Mouse (Mus musculus): ENCODE data around the gene Lrrc10.
A peak's percentile ranks its signal among the peaks of the same experiment; 100 is the strongest.

Lrrc10 gene

DNA sequence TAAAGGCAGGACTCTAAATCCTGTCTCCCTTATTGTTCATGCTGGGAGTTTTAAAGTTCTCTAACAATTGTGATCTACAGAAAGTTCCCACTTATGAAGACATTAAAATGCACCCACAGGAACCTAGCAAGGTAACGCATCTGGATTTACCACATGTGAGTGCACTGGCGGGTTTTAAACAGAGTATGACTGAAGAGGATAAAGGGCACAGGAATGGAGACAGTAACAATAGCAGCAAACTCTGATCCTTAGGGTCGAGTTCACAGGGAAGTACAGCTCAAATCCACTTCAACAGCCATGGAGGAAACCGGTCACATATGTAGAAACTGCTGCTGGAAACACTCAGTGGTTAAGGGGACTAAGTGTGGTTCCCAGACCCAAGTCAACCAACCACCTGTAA lies 4.1 kb downstream of the Lrrc10 start:
- DNase-seq, result no peak

DNA sequence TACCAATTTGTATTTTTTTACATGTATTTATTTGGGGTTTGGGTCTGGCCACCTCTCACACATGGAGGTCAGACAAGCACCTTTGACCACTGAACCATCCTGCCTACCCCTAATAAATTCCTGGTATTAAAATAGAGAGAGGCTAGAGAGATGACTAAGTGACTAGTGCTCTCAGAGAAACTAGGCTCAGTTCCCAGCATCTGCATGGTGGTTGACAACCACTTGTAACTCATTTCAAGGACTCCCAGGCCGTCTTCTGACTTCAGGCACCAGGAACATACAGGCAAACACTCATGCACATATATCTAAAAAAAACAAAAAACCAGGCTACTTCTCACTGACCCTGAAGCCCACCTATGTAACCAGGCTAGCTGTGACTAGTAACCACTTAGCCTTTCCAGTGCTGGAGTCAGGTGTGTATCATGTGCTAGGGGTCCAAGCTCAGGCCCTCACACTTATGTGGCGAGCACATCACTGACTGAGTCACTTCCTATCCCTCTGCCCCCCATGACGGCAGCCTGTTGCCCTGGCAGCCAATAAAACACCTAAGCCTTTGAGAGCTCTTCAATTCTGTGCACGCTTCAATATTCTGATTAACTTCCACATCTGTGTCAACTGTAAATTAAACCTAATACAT lies 4.9 kb downstream of the Lrrc10 start:
- peak; percentile 9 for DNase-seq

DNA sequence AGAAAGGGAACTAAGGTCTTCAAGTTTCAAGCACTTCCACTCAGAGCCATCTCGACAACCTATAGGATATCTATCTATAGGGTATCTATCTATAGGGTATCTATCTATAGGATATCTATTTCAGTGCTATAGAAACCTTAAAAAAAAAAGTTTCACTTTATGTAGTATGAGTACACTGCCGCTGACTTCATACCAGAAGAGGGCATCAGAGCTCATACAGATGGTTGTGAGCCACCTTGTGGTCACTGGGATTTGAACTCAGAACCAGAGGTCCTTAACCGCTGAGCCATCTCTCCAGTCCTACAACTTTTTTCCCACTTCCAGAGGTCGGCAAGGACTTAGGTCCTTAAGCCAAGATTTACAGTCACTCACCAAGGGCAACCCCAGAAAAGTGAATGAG lies 10.5 kb downstream of the Lrrc10 start:
- no peak for DNase-seq

DNA sequence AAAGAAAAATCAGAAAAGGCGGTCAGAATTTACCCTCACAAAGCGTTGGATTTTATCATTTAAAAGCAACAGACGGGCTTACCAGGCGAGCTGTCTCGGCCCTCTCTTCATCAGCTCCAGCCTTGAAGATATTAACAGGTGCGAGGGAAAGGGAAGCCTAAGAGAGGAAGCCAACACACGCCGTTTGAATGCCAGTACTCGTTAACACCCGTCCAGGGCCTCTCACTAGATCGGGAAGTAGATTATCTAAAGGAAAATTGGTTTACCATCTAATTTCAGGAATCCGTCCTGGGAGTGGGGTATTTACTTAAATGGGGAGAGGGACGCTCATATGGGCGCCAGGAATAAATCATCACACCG lies 17.7 kb downstream of the Lrrc10 start:
- DNase-seq, result no peak

DNA sequence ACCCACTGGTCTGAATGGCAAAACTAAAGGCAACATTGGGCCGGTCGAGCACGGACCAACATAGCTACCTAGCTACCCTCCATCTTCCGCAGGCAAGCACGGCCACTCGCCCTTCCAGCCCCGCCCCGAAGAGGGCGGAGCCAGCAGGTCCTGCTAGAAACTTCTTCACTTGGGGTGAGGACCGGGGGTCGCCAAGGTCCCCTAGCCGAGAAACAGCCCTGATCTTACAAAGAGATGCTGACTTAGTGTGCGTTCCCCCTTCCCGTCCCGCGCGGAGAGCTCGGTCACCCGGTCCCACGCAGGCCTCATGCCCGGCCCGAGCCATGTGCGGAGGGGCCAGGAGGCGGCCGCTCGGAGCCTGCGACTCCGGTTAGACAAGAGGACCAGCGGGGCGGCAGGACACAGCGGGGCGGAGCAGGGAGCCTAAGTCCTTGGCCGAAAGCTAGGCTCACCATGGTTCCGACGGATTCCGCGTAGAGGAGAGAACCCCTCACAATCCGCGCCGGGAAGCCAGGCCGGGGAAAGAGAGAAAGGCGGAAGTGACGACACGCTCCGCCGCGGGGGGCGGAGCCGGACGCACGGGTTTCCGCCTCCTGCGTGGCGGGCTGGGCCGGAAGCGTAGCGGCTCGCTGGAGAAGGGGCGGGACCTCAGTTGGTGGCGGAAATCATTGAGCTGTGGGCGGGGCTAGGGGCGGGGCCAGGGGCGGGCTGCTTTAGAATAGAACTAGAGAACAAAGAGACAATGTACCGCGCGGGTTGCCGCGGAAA lies 18.3 kb downstream of the Lrrc10 start, which contains the start of gene Cct2:
TSS of gene Cct2 (minus strand) at position 561 of the 768 bp plus-strand sequence.
- DNase-seq, result peak; percentile 94

DNA sequence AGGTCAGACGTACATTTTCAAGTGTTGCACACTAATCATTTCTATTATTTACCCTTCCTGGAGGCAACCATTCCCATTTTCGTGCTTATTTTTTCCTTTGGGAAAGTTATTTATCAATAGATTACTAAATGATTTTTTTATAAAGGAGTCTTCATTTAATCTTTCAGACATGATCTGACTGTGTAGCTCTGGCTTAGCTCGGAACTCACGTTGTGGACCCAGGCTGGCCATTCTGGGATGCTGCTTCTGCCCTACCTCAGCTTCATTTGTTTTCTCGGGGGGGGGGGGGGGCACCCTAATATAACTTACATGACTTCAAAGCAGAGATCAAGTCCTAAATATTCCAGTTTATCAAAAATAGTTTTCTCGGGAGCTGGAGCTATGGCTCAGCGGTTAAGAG lies 18.9 kb downstream of the Lrrc10 start:
- no peak for DNase-seq

DNA sequence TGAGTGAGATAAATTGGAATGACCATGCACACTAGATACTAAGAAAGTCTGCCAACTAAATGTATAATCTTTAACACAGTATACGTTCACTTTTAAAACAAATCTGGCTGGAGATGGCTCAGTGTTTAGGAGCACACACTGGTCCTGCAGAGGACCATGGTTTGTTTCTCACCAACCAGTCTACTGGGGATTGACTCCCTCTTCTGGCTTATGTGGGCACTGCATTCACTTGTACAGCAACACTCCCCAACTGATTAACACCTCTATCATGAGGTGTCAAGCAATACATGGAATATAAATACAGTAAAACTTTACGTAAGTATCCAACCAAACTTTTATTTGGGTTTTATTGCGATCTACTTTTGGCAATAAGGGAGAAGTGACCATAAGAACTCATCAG lies 24.0 kb downstream of the Lrrc10 start:
- DNase-seq, result no peak

DNA sequence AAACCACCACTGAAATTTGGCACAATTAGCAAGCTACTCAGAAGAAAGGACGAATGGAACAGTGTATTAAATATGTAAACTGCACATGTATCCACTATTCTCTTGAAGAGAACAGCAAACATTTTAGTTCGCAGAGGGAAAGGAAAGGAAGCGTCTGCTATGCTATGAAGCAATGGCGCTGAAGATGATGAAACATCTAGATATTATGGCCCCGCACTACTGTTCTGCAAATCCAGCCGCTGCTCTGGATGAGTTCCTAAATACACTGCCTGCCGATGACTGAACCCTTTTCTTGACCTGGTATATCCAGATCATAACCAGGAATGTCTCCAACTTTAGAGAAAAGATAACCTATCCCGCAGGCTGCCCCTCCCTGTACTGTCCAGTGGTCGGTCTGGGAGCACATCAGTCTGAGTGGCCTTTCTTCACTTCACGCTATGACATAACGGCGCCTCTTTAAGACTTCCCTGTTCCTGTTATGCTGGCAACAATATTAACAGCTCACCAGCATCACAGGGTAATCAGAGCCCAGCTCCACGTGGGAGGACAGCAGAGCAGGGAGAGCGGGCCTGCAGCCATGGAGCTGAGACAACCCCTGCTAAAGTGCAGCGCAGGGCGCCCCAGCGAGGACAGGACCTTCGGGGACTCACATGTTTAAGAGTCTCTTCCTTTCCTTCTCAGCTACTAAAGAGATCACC lies 27.2 kb downstream of the Lrrc10 start:
- peak; percentile 26 for DNase-seq

DNA sequence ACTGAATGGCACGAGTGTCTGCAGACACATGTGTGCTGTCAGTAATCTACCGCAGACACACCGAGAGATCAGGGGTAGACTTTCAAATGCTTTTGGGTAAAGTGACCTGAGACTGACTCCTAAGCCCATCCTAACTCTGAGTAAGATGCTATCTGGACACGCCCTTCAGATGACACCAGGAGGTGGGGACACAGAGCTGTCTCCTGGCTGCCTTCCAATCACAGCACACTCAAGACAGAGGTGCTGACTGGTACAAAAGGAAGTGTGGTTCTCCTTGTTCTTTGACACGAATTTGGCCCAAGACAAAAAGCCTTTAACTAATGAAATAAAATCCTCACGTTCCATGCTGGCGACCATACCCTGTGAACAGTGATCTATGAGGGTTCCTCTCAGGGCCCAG lies 28.0 kb downstream of the Lrrc10 start:
- DNase-seq, result no peak

DNA sequence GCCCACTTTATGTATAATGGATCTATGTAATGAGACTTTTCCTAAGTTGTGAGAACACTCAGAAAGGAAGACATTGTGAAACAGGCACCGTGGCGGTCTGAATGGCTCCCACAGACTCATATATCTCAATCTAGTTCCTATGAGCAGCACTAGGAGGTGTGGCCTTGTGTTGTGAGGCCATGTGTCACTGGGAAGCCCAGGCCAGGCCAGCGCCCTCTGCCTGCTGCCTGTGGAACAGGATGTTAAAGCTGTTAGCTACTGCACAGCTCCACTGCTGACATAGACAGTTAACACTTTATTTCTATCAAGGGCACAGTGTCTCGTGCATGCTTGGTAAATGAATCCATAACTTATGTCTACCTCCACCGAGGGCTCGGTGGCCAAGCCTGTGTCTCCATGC lies 33.1 kb downstream of the Lrrc10 start:
- DNase-seq, result peak; percentile 63

DNA sequence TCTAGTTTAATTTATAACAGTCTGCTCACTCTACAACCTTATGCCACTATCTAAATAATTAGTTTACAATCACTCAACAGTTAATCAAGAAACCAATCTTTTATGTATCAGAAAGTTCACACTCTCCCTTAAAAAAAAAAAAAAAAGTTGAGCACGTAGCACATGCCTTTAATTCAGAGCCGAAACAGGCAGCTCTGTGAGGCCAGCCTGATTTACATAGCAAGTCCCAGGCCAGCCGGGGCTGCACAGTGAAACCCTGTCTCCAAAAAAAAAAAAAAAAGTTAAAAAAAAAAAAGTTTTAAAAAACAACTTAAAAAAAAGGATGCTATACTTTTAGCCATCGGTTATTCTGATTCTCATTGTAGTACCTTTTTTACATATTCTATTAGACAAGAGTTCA lies 36.2 kb downstream of the Lrrc10 start:
- DNase-seq, result no peak

DNA sequence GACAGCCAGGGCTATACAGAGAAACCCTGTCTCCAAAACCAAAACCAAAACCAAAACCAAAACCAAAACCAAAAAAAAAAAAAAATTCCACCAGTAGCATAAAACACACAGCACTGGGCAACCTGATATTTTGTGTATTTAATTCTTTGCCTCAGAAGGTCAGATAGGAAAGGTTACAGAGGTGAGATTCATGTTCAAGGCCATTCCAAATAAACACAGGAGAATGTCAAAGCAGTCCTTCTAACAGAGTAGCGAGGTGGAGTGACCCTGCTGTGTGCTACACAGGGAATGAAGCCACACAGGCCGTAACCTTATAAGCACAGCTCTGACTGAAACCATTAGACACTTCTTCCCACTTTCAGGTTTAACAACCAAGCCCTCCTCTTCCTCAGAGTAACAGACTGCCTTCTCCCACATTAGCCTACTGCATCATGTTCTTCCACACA lies 36.8 kb downstream of the Lrrc10 start:
- no peak for DNase-seq

DNA sequence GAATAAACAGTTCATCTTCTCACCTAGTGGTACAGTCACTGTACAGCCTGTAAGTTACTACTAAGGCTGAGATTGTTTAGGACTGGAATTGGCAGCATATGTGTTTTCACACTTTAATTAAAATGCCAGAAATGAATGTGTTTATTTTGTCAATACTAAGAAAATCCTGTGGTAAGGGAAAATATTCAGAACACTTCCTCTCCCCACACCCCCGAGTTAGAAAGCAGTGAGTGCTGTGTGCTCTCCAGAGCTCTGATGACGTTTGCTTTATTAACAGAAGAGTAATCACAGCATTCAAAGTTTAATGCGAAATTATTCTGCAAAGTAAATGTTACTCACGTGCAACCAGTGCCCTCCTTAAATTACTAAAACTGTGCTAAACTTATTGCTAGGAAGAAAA lies 44.5 kb downstream of the Lrrc10 start:
- DNase-seq, result no peak

DNA sequence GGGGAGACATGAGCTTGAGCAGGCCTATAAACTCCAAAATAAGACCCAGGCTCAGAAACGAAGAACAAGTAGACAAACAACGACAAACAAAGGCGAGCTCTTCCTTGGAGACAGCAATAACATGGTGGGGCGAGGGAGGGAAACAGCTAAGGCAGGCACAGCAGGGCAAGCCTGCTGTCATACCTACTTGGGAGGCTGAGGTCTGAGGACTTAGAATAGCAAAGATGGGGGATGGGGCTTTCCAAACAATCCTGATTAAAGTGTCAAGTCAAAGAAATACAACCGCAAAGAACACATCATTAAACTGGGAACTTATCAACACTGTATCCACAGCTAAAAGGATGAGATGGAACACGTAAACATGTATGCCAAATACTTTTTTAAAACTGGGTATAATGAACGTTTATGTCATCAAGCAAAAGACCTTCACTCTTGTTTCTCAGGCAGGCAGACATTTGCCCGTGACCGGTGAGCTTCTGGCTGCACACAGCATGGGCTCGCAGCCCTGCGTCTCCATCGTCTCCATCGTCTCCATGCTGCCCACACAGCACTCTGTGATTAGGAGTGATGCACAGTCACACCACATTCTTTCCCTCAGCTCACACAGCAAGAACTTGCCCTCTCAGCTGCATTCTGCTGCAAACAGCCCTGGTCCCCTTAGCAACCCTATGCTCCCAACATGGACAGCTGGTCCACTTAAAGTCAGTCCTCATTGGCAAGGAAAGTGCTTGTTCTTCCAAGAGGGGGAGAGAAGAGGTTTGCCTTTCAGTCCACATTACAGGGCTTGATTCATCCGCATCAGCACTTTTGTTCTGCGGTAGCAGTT lies 49.6 kb downstream of the Lrrc10 start:
- DNase-seq, result peak; percentile 66

DNA sequence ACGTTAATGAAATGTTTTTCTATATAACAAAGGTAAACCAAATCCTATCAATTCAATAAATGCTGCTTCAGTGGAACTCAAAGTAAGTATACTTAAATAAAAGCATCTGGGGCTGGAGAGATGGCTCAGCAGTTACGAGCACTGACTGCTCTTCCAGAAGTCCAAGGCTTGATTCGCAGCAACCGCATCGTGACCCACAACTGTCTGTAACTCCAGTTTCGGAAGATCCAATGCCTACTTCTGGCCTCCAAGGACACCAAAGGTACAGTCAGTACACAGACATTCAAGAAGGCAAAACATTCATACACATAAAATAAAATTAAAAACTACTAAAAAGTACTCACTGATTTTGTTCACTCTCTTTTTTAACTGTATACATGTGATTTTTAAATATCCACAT lies 51.0 kb downstream of the Lrrc10 start:
- DNase-seq, result no peak
